Mouse (Mus musculus): Measurements from ENCODE around the gene Prr14l. TPM values are rescaled to one million over a fixed set of nuclear protein-coding genes. Genes with fewer than 3 reads are reported as not detected.
"Not testable (repeated sequence)": the region's sequence is repeated elsewhere in the genome, so short reads cannot be mapped to it uniquely, and the experiment has no call there.

Prr14l gene
- polyA plus RNA-seq, 1 experiment from 2014 or later, result 14.1 TPM

DNA sequence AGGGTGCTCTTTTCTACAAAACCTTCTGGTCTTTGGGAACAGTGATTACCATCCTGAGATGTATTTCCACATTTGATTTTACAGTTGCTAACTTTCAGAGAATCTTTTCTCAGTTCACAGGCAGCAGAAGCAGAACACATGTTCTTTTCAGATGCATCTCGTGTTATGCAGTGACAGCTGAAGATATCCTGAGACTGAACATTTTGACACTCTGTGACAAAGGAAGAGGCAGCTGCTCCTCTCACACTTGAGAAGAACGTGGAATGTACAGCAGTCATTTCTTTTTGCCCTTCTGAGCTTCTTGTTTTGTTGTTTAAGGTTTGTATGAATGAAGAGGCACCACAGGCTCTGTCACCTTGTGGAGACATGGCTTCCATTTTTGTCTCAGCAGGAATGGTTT is 24.0 kb downstream of the Prr14l start:
- H3K27me3 ChIP-seq (replicated peaks; ENCODE audit: control insufficient read depth, insufficient read depth, low read length), result no peaks in the 10 kb centered on the region
- H3K4me2 ChIP-seq, result no peak overlapping the region
- WGBS, result 88% methylated on average over 2 of the region's 2 CpGs
- ATAC-seq (replicated peaks; ENCODE audit: low FRiP score), result no peak
- H3K4me3 ChIP-seq (ENCODE audit: low read depth, low read length), result no peak overlapping the region
- DNase-seq (ENCODE audit: low spot score), result no peak
- H3K4me1 ChIP-seq (replicated peaks; ENCODE audit: control insufficient read depth, insufficient read depth, low read length), result no peaks in the 10 kb centered on the region
- no peak overlapping the region for H3K9ac ChIP-seq (ENCODE audit: low read depth, low read length)
- no peaks in the 10 kb centered on the region for H3K9me3 ChIP-seq (ENCODE audit: control insufficient read depth, low read length)
- H3K36me3 ChIP-seq (ENCODE audit: control insufficient read depth, insufficient read depth, low read length), result peaks cover 55% of the 10 kb centered on the region
- no peak overlapping the region for H3K27ac ChIP-seq (ENCODE audit: low read depth, low read length)

DNA sequence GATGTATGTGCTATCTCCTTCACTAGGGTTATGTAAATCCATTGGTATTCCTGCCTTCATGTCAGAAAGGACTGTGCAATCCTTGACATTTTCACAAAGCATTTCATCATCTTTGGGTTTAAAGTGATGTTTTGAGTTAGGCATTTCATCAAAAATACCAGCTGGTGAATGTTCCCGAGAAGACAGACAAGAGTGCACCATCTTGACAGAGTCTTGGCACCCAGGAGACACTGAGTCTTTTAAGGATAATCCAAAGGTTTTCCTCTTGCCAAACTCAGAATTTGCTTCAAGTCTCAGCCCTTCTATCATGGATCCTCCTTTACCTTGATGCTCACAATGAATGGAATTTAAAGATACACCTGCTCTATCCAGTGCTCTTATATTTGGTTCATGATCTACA is 25.3 kb downstream of the Prr14l start:
- not testable (repeated sequence) for ATAC-seq (replicated peaks; ENCODE audit: low FRiP score); H3K27me3 ChIP-seq (replicated peaks; ENCODE audit: control insufficient read depth, insufficient read depth, low read length); H3K4me1 ChIP-seq (replicated peaks; ENCODE audit: control insufficient read depth, insufficient read depth, low read length); H3K9ac ChIP-seq (ENCODE audit: low read depth, low read length); H3K9me3 ChIP-seq (ENCODE audit: control insufficient read depth, low read length); H3K4me2 ChIP-seq; H3K27ac ChIP-seq (ENCODE audit: low read depth, low read length); DNase-seq (ENCODE audit: low spot score); H3K4me3 ChIP-seq (ENCODE audit: low read depth, low read length)
- 93% methylated on average over 1 of the region's 1 CpGs for WGBS
- H3K36me3 ChIP-seq (ENCODE audit: control insufficient read depth, insufficient read depth, low read length), result peaks cover 45% of the 10 kb centered on the region

DNA sequence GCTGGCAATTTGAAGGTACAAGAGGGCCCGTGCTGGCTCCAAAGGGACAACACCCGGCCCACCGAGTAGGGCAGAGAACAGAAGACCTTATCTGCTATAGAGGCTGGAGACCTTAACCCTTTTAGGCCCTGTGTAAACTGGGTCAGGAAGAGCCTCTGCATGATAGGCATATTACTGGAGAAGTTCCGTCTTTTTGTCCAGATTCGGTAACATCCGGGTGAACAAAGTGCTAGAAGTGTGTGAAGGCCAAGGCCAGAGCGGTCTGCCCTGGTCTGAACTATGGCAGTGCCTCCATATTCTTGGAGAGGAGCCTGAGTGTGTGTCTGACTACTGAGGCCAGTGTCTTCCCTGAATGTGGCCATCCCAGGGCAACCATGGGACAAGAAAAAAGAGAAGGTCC is 27.0 kb downstream of the Prr14l start, which contains the start of gene Gm20671:
TSS of gene Gm20671 (minus strand) at position 101 of the 400 bp plus-strand sequence.
- WGBS, result 85% methylated on average over 7 of the region's 7 CpGs

DNA sequence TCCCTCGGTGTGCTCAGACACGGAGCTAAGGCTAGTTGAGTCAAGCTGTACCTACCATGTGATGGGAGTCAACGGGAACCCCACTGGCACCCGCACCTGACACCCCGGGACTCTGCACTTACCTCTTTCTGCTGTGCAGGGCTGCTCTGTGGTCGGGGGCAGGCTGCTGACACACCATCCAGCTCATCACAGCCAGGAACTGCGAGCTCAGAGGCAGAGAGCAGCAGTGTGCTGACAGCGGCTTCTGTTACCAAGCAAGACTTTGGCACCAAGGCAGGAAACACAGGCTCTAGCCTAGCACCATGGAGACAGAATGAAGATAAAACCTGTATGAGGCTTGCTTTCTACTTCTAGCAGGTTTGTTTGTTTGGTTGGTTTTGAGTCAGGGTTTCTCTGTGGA is 33.6 kb downstream of the Prr14l start:
- Histone ChIP-seq H3K9me3 (ENCODE audit: control insufficient read depth, low read length) (no peaks in the 10 kb centered on the region), H3K36me3 (ENCODE audit: control insufficient read depth, insufficient read depth, low read length) (peaks cover 31% of the 10 kb centered on the region), H3K4me3 (ENCODE audit: low read depth, low read length) (no peak overlapping the region), H3K27ac (ENCODE audit: low read depth, low read length) (no peak overlapping the region), H3K27me3 (replicated peaks; ENCODE audit: control insufficient read depth, insufficient read depth, low read length) (no peaks in the 10 kb centered on the region), H3K9ac (ENCODE audit: low read depth, low read length) (no peak overlapping the region), H3K4me2 (no peak overlapping the region), H3K4me1 (replicated peaks; ENCODE audit: control insufficient read depth, insufficient read depth, low read length) (no peaks in the 10 kb centered on the region)
- ATAC-seq (replicated peaks; ENCODE audit: low FRiP score) (no peak), DNase-seq (ENCODE audit: low spot score) (no peak)
- 93% methylated on average over 8 of the region's 8 CpGs for WGBS

More for the DNA sequence above, 27.0 kb downstream of the Prr14l start, which contains the start of gene Gm20671:
- H3K27me3 ChIP-seq (replicated peaks; ENCODE audit: control insufficient read depth, insufficient read depth, low read length), result no peaks in the 10 kb centered on the region
- no peaks in the 10 kb centered on the region for H3K4me1 ChIP-seq (replicated peaks; ENCODE audit: control insufficient read depth, insufficient read depth, low read length)
- H3K4me3 ChIP-seq (ENCODE audit: low read depth, low read length), result no peak within 1 kb of the TSS
- DNase-seq (ENCODE audit: low spot score), result no peak
- ATAC-seq (replicated peaks; ENCODE audit: low FRiP score), result no peak
- no peak within 1 kb of the TSS for H3K27ac ChIP-seq (ENCODE audit: low read depth, low read length)
- H3K9ac ChIP-seq (ENCODE audit: low read depth, low read length), result no peak within 1 kb of the TSS
- H3K36me3 ChIP-seq (ENCODE audit: control insufficient read depth, insufficient read depth, low read length), result peaks cover 39% of the 10 kb centered on the region
- no peaks in the 10 kb centered on the region for H3K9me3 ChIP-seq (ENCODE audit: control insufficient read depth, low read length)
- H3K4me2 ChIP-seq, result no peak within 1 kb of the TSS

DNA sequence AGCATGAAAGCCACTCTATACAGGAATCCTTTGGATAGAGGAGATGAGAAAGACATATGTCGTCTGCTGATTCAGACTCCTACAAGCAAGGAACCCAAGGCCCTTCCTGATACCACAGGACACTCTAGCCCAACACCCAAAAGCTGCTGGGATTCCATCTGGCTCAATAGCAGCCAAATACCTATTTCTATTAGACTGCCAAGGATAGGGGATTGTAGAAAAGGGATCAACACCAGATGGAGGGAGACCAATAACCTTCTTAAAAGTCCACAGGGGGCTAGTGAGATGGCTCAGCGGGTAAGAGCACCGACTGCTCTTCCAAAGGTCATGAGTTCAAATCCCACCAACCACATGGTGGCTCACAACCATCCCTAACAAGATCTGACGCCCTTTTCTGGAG is 38.7 kb downstream of the Prr14l start:
- H3K27ac ChIP-seq (ENCODE audit: low read depth, low read length), result no peak overlapping the region
- H3K4me2 ChIP-seq, result no peak overlapping the region
- 93% methylated on average over 4 of the region's 4 CpGs for WGBS
- DNase-seq (ENCODE audit: low spot score) (no peak), ATAC-seq (replicated peaks; ENCODE audit: low FRiP score) (no peak)
- no peak overlapping the region for H3K9ac ChIP-seq (ENCODE audit: low read depth, low read length)
- no peaks in the 10 kb centered on the region for H3K4me1 ChIP-seq (replicated peaks; ENCODE audit: control insufficient read depth, insufficient read depth, low read length)
- H3K27me3 ChIP-seq (replicated peaks; ENCODE audit: control insufficient read depth, insufficient read depth, low read length), result no peaks in the 10 kb centered on the region
- no peaks in the 10 kb centered on the region for H3K9me3 ChIP-seq (ENCODE audit: control insufficient read depth, low read length)
- peaks cover 33% of the 10 kb centered on the region for H3K36me3 ChIP-seq (ENCODE audit: control insufficient read depth, insufficient read depth, low read length)
- H3K4me3 ChIP-seq (ENCODE audit: low read depth, low read length), result no peak overlapping the region

DNA sequence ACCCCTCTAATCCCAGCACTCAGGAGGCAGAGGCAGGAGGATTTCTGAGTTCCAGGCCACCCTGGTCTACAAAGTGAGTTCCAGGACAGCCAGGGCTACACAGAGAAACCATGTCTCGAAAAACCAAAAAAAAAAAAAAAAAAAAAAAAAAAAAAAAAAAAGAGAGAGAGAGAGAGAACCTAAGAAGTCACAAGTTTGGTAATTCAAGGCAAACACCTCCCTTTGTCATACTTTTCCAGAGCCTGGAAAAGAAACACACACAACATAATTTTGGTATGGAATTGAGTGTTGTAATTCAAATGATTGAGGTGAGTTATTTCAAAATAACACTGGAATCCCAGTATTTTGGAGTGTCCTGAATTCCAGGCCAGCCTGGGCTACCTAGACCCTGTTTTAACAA is 67.6 kb downstream of the Prr14l start:
- not testable (repeated sequence) for H3K9me3 ChIP-seq (ENCODE audit: control insufficient read depth, low read length); H3K4me2 ChIP-seq; ATAC-seq (replicated peaks; ENCODE audit: low FRiP score); H3K27ac ChIP-seq (ENCODE audit: low read depth, low read length); H3K9ac ChIP-seq (ENCODE audit: low read depth, low read length); H3K4me1 ChIP-seq (replicated peaks; ENCODE audit: control insufficient read depth, insufficient read depth, low read length); H3K27me3 ChIP-seq (replicated peaks; ENCODE audit: control insufficient read depth, insufficient read depth, low read length); H3K4me3 ChIP-seq (ENCODE audit: low read depth, low read length); H3K36me3 ChIP-seq (ENCODE audit: control insufficient read depth, insufficient read depth, low read length); DNase-seq (ENCODE audit: low spot score)
- WGBS, result 93% methylated on average over 1 of the region's 1 CpGs

DNA sequence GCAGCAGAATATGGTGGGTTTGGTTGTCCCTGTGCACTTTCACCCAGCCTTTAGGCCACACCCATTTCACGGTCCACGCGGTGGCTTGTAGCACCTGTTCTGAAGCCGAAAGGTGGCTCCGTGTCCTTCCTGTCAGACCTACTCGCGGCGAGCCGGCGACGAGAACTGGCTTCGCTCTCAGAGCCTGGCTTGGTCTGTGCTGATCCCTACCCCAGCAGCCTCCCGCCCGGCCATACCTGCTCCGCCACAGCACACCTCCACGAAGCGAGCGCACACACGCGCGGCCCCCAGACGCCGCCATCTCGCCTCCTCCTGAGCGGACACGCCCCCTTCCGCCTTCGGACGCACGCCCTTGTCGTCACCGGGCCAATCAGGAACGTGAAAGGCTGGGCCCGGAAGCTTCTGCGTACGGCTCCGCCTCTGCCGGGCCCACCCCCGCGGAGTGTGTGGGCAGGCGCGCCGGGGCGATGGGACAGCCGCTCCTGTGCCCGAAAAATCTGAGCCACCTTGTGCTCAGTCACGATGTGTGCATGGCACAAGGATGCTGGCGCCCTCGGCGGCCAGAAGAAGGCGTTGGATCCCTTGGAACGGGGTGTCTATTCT is 68.6 kb downstream of the Prr14l start, which contains the start of gene Pisd:
TSS of gene Pisd (minus strand) at position 334 of the 603 bp plus-strand sequence.
- H3K27me3 ChIP-seq (replicated peaks; ENCODE audit: control insufficient read depth, insufficient read depth, low read length), result no peaks in the 10 kb centered on the region
- WGBS, result under 1% methylated on average over 52 of the region's 52 CpGs
- H3K27ac ChIP-seq (ENCODE audit: low read depth, low read length), result no peak within 1 kb of the TSS
- ATAC-seq (replicated peaks; ENCODE audit: low FRiP score) (peak; percentile 98), DNase-seq (ENCODE audit: low spot score) (peak; percentile 91)
- peak within 1 kb of the TSS; percentile 86 for H3K4me3 ChIP-seq (ENCODE audit: low read depth, low read length)
- peak within 1 kb of the TSS; percentile 83 for H3K9ac ChIP-seq (ENCODE audit: low read depth, low read length)
- H3K4me1 ChIP-seq (replicated peaks; ENCODE audit: control insufficient read depth, insufficient read depth, low read length), result peaks cover 5% of the 10 kb centered on the region
- H3K9me3 ChIP-seq (ENCODE audit: control insufficient read depth, low read length), result no peaks in the 10 kb centered on the region
- H3K4me2 ChIP-seq, result peak within 1 kb of the TSS; percentile 84
- peaks cover 9% of the 10 kb centered on the region; the same call in 1 of the 2 replicates for H3K36me3 ChIP-seq (ENCODE audit: control insufficient read depth, insufficient read depth, low read length)

DNA sequence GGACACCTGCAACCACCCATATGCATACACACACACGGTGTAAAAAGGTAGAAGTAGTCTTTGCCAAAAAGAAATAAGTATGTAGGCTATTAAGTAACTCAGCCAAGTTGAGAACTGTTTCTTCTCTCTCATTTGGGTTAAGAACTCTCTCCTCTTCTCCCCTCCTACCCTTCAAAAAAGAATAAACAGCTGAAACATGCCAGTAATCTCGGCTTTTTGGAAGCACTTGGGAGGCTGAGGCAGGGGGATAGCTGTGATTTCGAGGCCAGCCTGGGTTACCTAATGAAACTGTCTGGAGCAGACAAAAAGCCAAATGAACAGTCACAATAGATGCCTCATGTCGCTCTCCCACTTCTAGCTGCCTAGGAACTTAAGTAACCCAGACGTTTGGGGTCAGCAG is 69.3 kb downstream of the Prr14l start:
- no peaks in the 10 kb centered on the region for H3K9me3 ChIP-seq (ENCODE audit: control insufficient read depth, low read length)
- 19% methylated on average over 5 of the region's 5 CpGs for WGBS
- peaks cover 9% of the 10 kb centered on the region; the same call in 1 of the 2 replicates for H3K36me3 ChIP-seq (ENCODE audit: control insufficient read depth, insufficient read depth, low read length)
- H3K4me3 ChIP-seq (ENCODE audit: low read depth, low read length), result peak overlapping the region; percentile 86
- H3K27ac ChIP-seq (ENCODE audit: low read depth, low read length), result no peak overlapping the region
- peak overlapping the region; percentile 83 for H3K9ac ChIP-seq (ENCODE audit: low read depth, low read length)
- H3K4me1 ChIP-seq (replicated peaks; ENCODE audit: control insufficient read depth, insufficient read depth, low read length), result peaks cover 5% of the 10 kb centered on the region
- no peaks in the 10 kb centered on the region for H3K27me3 ChIP-seq (replicated peaks; ENCODE audit: control insufficient read depth, insufficient read depth, low read length)
- peak overlapping the region; percentile 84 for H3K4me2 ChIP-seq
- DNase-seq (ENCODE audit: low spot score), result no peak
- no peak for ATAC-seq (replicated peaks; ENCODE audit: low FRiP score)

DNA sequence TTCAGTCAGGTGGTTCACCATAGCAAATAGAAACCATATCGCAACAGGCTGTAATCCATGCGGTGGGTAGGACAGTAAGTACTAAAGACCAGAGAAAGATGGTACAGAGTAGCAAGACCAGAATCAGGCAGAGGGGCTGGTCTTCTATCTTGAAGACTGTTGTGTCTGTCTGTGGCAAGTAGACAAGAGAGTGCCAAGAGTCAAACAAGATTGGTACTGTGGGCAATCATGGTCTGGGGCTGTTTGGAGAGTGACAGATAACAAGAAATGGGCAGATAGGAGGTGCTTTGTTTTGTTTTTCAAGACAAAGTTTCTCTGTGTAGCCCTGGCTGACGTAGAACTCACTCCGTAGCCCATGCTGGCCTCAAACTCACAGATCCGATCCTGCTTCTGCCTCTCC is 72.5 kb downstream of the Prr14l start:
- no peaks in the 10 kb centered on the region for H3K27me3 ChIP-seq (replicated peaks; ENCODE audit: control insufficient read depth, insufficient read depth, low read length)
- no peak overlapping the region for H3K27ac ChIP-seq (ENCODE audit: low read depth, low read length)
- H3K36me3 ChIP-seq (ENCODE audit: control insufficient read depth, insufficient read depth, low read length), result 0 out of 2 replicates have a peak, but pooled peaks cover 2% of the 10 kb centered on the region
- no peaks in the 10 kb centered on the region for H3K9me3 ChIP-seq (ENCODE audit: control insufficient read depth, low read length)
- no peak overlapping the region for H3K4me2 ChIP-seq
- H3K4me1 ChIP-seq (replicated peaks; ENCODE audit: control insufficient read depth, insufficient read depth, low read length), result peaks cover 5% of the 10 kb centered on the region
- H3K9ac ChIP-seq (ENCODE audit: low read depth, low read length), result no peak overlapping the region
- no peak overlapping the region for H3K4me3 ChIP-seq (ENCODE audit: low read depth, low read length)
- no peak for ATAC-seq (replicated peaks; ENCODE audit: low FRiP score)
- 85% methylated on average over 5 of the region's 5 CpGs for WGBS
- DNase-seq (ENCODE audit: low spot score), result no peak
